Mouse (Mus musculus): ENCODE measurements around the gene Trpc4ap. TPM values are rescaled to one million over a fixed set of nuclear protein-coding genes. Genes with fewer than 3 reads are reported as not detected.

The Trpc4ap gene
- total and polyA plus RNA-seq, 2 experiments from 2014 or later = 127 to 169 TPM

DNA sequence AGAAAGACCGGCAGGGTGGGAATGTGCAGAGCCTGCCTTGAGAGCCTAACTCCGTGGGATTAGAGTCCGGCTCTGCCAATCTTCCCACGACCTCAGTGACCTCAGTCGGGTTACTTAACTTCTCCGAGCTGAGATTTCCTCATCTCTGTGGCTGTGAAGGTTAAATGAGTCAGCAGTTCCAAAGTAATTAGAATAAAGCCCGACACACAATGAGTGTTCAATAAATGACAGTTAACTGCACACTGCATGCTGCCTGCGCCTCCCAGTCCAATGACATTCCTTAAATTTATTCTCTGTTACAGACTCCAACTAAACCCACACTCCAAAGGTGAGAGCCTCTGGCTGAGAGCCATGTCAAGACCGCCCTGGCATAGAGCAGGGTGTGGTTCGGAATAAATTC is 106.7 kb downstream of the Trpc4ap start:
- Histone ChIP-seq H3K36me3 (ENCODE audit: insufficient read depth, low read length) (no peaks in the 10 kb centered on the region), H3K4me1 (ENCODE audit: insufficient read depth, low read length) (no peaks in the 10 kb centered on the region), H3K4me2 (ENCODE audit: low read depth, low read length) (no peak overlapping the region), H3K4me3 (ENCODE audit: low read length) (no peak overlapping the region), H3K27me3 (ENCODE audit: insufficient read depth, low read length) (no peaks in the 10 kb centered on the region), H3K27ac (no peak overlapping the region), H3K9me3 (ENCODE audit: low read length) (no peaks in the 10 kb centered on the region), H3K9ac (replicated peaks; ENCODE audit: low read length) (no peak overlapping the region)
- 60% methylated on average over 10 of the region's 10 CpGs for WGBS
- no peak for ATAC-seq
- TF ChIP-seq CTCF (IDR thresholded peaks at IDR 0.05; ENCODE audit: low read depth) = no peak
- no peak for DNase-seq (ENCODE audit: low spot score)

DNA sequence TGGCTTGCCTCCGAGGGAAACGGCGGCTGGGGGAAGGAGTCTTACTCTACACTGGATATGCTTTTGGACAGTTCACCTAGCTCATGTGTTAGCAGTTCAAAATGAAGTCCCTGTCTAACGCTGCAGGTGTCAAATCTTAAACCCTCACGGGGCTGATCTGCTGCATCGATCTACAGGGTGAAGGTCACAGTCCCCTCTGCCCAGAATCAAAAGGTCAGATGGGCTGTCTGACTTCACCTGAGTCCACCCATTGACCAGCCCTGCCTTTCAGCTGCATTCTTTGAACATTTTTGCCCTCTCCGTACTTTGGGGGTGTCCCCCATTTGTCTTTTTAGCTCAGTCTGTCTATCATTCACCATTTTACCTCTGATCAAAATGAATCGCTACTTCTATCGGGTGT is 107.1 kb downstream of the Trpc4ap start:
- H3K9me3 ChIP-seq (ENCODE audit: low read length) = no peaks in the 10 kb centered on the region
- ATAC-seq (no peak), DNase-seq (ENCODE audit: low spot score) (no peak)
- H3K4me3 ChIP-seq (ENCODE audit: low read length) = no peak overlapping the region
- H3K9ac ChIP-seq (replicated peaks; ENCODE audit: low read length) = no peak overlapping the region
- no peaks in the 10 kb centered on the region for H3K4me1 ChIP-seq (ENCODE audit: insufficient read depth, low read length)
- H3K4me2 ChIP-seq (ENCODE audit: low read depth, low read length) = no peak overlapping the region
- no peaks in the 10 kb centered on the region for H3K36me3 ChIP-seq (ENCODE audit: insufficient read depth, low read length)
- TF ChIP-seq CTCF (IDR thresholded peaks at IDR 0.05; ENCODE audit: low read depth) = no peak
- 84% methylated on average over 9 of the region's 9 CpGs for WGBS
- no peak overlapping the region for H3K27ac ChIP-seq
- no peaks in the 10 kb centered on the region for H3K27me3 ChIP-seq (ENCODE audit: insufficient read depth, low read length)

MicroRNAs within 50 kb of the gene (microRNA counts, 519-probe panel; counts per million panel counts)
- not detected for microRNA mmu-miR-499

Small RNA genes within 50 kb of the gene (microRNA-seq; reads per million reads assigned to microRNA genes)
- 12.3 to 16.5 reads per million in 2 experiments for gene Mir499

Other genes with a start within 250 kb of the Trpc4ap start
- 29.7 and 43.4 TPM in 2 replicates for gene Ncoa6, start 218.5 kb downstream of the Trpc4ap start, total RNA-seq (2014; rRNA removed)
- 25.7 TPM in 2 replicates for gene Ncoa6, start 218.5 kb downstream of the Trpc4ap start, polyA plus RNA-seq (2015; fragmentation: Nextera tagmentation; extraction: Ambion mirVana)
- 40.0 and 42.7 TPM in 2 replicates for gene Acss2, start 174.4 kb downstream of the Trpc4ap start, total RNA-seq (2014; rRNA removed)
- gene Acss2, start 174.4 kb downstream of the Trpc4ap start, polyA plus RNA-seq (2015; fragmentation: Nextera tagmentation; extraction: Ambion mirVana) = 23.7 and 27.5 TPM in 2 replicates
- 201 and 255 TPM in 2 replicates for gene Ggt7, start 174.1 kb downstream of the Trpc4ap start, total RNA-seq (2014; rRNA removed)
- gene Ggt7, start 174.1 kb downstream of the Trpc4ap start, polyA plus RNA-seq (2015; fragmentation: Nextera tagmentation; extraction: Ambion mirVana) = 97.5 and 104 TPM in 2 replicates
- gene Gss, start 99.6 kb downstream of the Trpc4ap start, total RNA-seq (2014; rRNA removed) = 5.6 and 14.7 TPM in 2 replicates
- 15.3 and 15.4 TPM in 2 replicates for gene Gss, start 99.6 kb downstream of the Trpc4ap start, polyA plus RNA-seq (2015; fragmentation: Nextera tagmentation; extraction: Ambion mirVana)
- gene Myh7b, start 81.2 kb downstream of the Trpc4ap start, total RNA-seq (2014; rRNA removed) = 0.18 and 3.1 TPM in 2 replicates
- gene Myh7b, start 81.2 kb downstream of the Trpc4ap start, polyA plus RNA-seq (2015; fragmentation: Nextera tagmentation; extraction: Ambion mirVana) = 3.4 and 3.9 TPM in 2 replicates
- gene Edem2, start 37.1 kb upstream of the Trpc4ap start, total RNA-seq (2014; rRNA removed) = 32.0 and 40.7 TPM in 2 replicates
- 27.9 and 35.2 TPM in 2 replicates for gene Edem2, start 37.1 kb upstream of the Trpc4ap start, polyA plus RNA-seq (2015; fragmentation: Nextera tagmentation; extraction: Ambion mirVana)
- gene Gm17581, start 43.5 kb upstream of the Trpc4ap start, total RNA-seq (2014; rRNA removed) = not detected in 2 replicates
- gene Gm17581, start 43.5 kb upstream of the Trpc4ap start, polyA plus RNA-seq (2015; fragmentation: Nextera tagmentation; extraction: Ambion mirVana) = not detected in 2 replicates
- 1.1 and 1.4 TPM in 2 replicates for gene Procr, start 58.7 kb upstream of the Trpc4ap start, total RNA-seq (2014; rRNA removed)
- 1.6 and 2.6 TPM in 2 replicates for gene Procr, start 58.7 kb upstream of the Trpc4ap start, polyA plus RNA-seq (2015; fragmentation: Nextera tagmentation; extraction: Ambion mirVana)
- 161 and 179 TPM in 2 replicates for gene Mmp24, start 83.0 kb upstream of the Trpc4ap start, total RNA-seq (2014; rRNA removed)
- 12.2 and 12.4 TPM in 2 replicates for gene Mmp24, start 83.0 kb upstream of the Trpc4ap start, polyA plus RNA-seq (2015; fragmentation: Nextera tagmentation; extraction: Ambion mirVana)
- 31.9 and 35.4 TPM in 2 replicates for gene BC029722, start 127.0 kb upstream of the Trpc4ap start, total RNA-seq (2014; rRNA removed)
- 52.2 and 53.4 TPM in 2 replicates for gene BC029722, start 127.0 kb upstream of the Trpc4ap start, polyA plus RNA-seq (2015; fragmentation: Nextera tagmentation; extraction: Ambion mirVana)
- 105 and 110 TPM in 2 replicates for gene Eif6, start 134.5 kb upstream of the Trpc4ap start, total RNA-seq (2014; rRNA removed)
- 138 and 144 TPM in 2 replicates for gene Eif6, start 134.5 kb upstream of the Trpc4ap start, polyA plus RNA-seq (2015; fragmentation: Nextera tagmentation; extraction: Ambion mirVana)
- gene Fam83c, start 142.5 kb upstream of the Trpc4ap start, total RNA-seq (2014; rRNA removed) = not detected in 2 replicates
- 0.10 and 0.15 TPM in 2 replicates for gene Fam83c, start 142.5 kb upstream of the Trpc4ap start, polyA plus RNA-seq (2015; fragmentation: Nextera tagmentation; extraction: Ambion mirVana)
- gene Uqcc1, start 237.9 kb upstream of the Trpc4ap start, total RNA-seq (2014; rRNA removed) = 38.0 and 39.4 TPM in 2 replicates
- gene Uqcc1, start 237.9 kb upstream of the Trpc4ap start, polyA plus RNA-seq (2015; fragmentation: Nextera tagmentation; extraction: Ambion mirVana) = 55.6 and 61.4 TPM in 2 replicates
- gene Gm15557, start 248.3 kb upstream of the Trpc4ap start, total RNA-seq (2014; rRNA removed) = not detected in 2 replicates
- not detected in 2 replicates for gene Gm15557, start 248.3 kb upstream of the Trpc4ap start, polyA plus RNA-seq (2015; fragmentation: Nextera tagmentation; extraction: Ambion mirVana)